Mouse (Mus musculus) splenic B cell, adult 2 months (primary cell): ENCODE measurements at regions not wholly inside any gene's neighbourhood (a gene's known extent, or its start where the extent isn't known, plus 50 kb on each side); places are given as distances from the start of the nearest gene placed in this dataset.

Experiments
- DNase-seq: peaks from one replicate; pipeline ENCODE4 v3.0.0-alpha.2; 2011; ENCODE audit warnings: low read depth, low spot score
- H3K27me3 ChIP-seq: 2 replicates; pipeline ENCODE4 v1.6.1; 2012; ENCODE audit warnings: mild to moderate bottlenecking, low read length, moderate library complexity, mixed read lengths; ENCODE audit not compliant: control insufficient read depth, poor library complexity, insufficient read depth, severe bottlenecking
- H3K36me3 ChIP-seq: 2 replicates; pipeline ENCODE4 v1.6.1; 2012; ENCODE audit warnings: mild to moderate bottlenecking, low read length, moderate library complexity, mixed read lengths; ENCODE audit not compliant: control insufficient read depth, poor library complexity, insufficient read depth, severe bottlenecking

DNA sequence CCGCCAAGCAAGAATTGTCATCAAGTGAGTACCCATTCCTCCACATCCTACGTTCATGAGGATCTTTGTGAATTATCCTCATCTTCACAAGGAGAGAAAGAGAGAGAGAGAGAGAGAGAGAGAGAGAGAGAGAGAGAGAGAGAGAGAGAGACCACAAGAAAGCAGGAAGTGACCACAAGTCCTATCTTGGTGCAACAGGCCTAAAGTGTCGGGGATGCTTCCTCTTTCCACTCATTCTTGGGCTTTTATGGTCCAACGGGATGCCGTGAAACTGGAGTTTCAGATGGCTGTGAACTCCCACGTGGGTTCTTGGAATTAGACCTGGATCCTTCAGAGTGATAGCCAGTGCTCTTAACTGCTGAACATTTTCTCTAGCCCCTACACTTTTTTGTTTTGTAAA, 53.1 kb upstream of the Rai14 start:
- no peaks in the 10 kb centered on the region for H3K36me3 ChIP-seq
- no peaks in the 10 kb centered on the region for H3K27me3 ChIP-seq
- DNase-seq = no peak

DNA sequence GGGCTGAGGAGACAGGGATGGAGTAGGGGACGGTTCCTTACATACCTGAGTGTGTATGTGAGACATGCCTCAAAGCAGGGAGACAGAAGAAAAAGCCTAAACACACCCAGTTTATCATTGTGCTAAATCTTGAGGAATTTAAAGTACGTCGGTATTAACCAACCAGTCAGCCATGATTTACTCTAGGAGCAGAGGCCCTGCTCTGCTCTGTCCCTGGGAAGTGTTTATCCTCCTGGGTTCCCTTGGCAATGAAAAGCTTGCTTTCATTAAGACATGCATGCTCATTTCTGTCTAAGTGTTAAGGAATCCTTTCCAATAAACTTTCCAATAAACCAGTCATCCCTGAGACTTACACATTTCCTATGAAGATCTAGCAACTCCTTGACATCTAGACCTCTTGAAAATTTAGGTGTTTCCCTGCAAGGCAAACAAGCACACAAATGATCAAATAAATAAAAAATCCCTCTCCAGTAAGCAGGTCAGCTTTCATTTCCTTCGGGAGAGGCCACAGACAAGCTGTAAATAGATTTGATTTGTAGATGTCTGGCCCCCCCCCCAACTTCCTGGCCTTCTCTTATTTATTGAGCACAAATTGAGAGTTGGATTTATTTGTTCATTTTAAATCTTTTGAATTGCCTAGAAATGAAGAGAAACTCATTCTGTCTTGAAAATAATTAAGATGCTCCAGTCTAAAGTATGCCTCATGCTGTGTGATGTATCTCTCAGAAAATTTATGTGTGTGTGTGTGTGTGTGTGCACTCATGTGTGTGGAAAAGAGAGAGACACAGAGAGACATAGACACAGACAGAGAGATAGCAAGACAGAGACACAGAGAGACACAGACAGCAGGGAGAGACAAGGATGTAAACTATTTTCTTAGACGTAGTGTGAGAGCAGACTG, 56.2 kb upstream of the Rai14 start:
- H3K36me3 ChIP-seq = no peaks in the 10 kb centered on the region
- no peak for DNase-seq

DNA sequence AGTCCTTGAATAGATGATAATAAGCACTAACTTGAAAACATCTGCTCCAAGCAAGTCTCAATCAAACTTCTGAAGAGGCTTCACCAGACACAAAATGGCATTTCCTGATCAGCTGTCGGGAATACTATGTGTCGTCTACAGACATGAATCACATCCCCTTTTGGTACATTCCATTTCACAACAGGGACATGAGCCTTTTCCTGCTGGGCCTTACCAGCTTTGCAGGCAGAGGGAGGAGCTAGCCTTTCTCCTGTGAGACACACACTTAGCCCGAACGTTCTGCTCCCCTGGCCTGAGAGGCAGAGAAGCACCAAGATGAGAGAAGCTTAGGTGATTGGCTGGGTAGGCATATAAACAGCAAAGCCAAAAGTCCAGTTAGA, 56.9 kb upstream of the Rai14 start:
- no peaks in the 10 kb centered on the region for H3K36me3 ChIP-seq
- no peaks in the 10 kb centered on the region for H3K27me3 ChIP-seq
- no peak for DNase-seq

More for the DNA sequence above, 56.2 kb upstream of the Rai14 start:
- no peaks in the 10 kb centered on the region for H3K27me3 ChIP-seq

DNA sequence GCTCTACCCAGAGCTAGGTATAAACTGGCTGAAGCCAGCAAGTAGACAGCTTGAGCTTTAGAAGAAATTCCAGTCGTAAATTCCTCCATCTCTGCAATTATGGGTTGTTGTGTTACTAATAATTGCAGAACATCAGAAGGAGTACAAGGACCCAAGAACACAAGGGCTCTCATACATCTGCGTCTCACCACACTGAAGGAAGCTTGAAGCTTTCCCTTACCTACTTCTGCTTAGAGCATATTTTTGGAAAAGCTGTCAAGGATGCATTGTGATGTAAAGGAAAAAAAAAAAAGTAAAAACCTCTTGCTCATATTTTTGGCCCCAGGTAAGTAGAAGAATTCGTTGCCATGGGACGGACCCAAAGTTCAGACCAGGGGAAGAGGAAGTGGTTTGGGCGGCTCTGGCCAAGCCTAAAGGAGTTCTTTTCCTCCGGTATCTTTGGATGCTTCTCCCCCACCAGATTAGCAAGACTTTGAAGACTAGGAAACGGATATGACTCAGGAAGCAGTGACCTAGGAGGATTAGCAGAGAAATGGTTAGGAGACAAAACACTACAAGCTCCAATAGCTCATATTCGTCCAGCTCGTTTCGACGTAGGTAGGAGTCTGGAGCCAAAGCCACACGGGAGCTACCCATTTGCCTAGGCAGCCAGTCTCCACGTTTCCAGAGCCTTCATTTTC, 65.7 kb upstream of the Rai14 start:
- DNase-seq = no peak
- H3K27me3 ChIP-seq = no peaks in the 10 kb centered on the region
- H3K36me3 ChIP-seq = no peaks in the 10 kb centered on the region

DNA sequence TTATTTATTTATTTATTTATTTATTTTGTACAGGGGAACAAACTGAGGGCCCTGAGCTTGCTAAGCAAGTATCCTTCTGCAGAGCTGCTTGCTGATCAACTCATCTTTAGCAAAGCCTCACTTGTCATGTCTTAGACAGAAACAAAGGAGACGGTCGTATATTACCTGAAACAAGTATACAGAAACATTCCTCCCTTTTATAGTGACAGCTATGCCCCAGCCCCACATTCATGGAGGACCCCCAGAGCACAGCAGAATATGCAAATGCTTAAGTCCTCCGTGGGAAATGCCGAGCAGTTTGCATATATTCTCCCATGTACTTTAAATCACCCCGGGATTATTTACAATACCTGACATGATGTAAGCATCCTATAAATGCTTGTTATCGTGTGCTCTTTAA, 74.9 kb upstream of the Rai14 start:
- no peak for DNase-seq
- Histone ChIP-seq H3K27me3 (no peaks in the 10 kb centered on the region), H3K36me3 (no peaks in the 10 kb centered on the region)

DNA sequence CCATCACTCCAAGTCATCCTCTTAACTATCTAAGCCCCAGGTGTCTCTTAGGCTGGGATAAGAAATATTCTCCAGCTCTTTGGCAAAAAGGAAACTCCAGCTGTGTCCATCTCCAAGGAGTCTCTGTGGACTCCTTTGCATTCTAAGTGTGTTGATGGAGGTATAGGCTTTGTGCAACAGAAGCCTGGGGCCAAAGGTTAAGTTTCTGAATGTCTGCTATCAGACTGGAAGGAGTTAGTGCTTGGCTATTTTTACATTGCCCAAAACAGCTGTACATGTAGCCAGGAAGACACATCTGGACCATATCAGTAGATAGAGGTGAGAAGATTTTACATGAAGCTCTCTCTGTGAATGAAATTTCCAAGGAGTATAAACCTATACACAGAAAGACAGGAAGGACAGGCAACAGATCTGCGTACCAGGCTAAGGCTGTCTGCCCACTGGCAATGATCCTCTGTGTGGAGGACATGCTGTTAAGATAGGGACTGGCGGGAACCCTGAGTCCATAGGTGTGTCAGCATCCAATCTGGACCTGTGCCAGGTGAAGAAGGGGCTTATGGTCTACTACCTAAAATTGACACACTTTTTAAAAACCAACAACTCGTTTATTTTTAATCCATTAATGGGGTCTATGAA, 76.6 kb upstream of the Rai14 start:
- Histone ChIP-seq H3K27me3 (no peaks in the 10 kb centered on the region), H3K36me3 (no peaks in the 10 kb centered on the region)
- DNase-seq = no peak

DNA sequence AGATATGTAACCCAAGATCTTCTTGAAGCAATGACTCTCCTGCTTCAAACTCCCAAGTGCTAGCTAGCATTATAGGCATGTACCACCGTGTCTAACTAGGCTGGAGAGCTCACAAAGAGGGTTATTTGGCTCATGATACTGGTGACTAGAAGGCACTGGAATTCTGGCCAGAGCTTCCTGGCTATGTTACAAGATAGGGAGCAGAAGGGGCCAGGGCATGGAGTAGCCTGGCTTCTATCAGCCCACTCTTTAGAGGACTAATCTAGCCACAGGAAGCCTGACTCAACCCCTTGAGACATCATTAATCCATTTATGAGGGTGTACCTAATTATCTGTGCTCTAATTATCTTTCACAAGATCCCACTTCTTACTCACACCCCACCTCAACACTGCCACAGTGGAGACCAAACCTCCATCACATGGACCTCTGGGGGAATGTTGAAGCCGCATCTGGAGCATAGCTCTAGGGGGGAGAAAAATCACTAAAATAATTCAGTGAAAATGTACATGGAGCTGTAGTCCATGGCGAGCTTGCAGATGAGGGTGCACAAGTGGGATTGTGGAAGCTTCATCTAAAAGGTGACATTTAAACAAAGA, 77.2 kb upstream of the Rai14 start:
- no peaks in the 10 kb centered on the region for H3K27me3 ChIP-seq
- H3K36me3 ChIP-seq = no peaks in the 10 kb centered on the region
- no peak for DNase-seq

DNA sequence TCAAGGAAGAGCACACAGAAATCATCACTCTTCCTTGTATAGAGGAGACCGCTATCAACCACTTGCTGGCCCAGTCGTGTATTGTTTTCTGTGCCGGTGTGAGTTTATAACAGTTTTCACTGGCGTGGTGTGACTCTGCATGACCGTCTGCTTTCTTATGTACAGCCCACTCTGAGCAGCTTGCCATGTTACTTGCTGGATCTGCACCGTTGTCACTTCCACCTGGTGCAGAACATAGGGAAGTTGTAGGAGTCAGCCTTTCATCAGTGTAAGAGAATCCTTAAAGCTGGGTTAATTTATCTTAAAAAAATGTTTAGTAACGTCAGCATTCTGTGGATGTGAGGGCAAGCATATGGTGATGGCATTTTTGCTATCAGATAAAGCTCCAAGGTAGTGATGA, 77.7 kb upstream of the Rai14 start:
- Histone ChIP-seq H3K27me3 (no peaks in the 10 kb centered on the region), H3K36me3 (no peaks in the 10 kb centered on the region)
- no peak for DNase-seq

DNA sequence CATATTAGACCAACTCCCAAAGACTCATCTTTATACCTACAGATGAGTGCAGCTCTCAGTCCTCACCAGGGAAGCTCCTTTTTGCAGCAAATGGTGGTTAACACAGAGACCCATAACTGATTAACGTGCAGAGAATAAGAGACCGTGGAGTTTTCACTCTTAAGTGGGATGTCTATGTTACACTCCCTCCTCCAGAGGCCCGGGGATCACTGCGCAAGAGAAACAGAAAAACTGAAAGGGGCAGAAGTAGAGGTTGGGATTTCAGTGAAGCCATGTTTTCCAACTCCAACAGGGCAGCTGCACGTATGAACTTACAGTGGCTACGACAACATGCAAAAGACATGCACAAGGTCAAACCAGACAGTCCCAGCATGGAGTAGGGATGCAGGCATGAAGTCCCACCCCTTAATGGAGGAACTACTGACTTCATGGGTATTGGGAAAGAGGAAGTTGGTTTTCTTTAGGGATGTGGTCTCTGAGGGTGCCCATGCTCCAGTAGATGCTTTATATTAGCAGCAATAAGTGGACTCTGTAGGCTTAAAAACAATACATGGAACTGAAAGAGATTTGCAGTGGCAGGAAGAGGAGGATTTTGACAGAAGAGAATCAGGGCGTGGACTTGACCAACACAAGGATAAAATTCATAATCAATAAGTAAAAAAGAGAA, 80.8 kb upstream of the Rai14 start:
- no peaks in the 10 kb centered on the region for H3K27me3 ChIP-seq
- DNase-seq = no peak
- H3K36me3 ChIP-seq = no peaks in the 10 kb centered on the region

DNA sequence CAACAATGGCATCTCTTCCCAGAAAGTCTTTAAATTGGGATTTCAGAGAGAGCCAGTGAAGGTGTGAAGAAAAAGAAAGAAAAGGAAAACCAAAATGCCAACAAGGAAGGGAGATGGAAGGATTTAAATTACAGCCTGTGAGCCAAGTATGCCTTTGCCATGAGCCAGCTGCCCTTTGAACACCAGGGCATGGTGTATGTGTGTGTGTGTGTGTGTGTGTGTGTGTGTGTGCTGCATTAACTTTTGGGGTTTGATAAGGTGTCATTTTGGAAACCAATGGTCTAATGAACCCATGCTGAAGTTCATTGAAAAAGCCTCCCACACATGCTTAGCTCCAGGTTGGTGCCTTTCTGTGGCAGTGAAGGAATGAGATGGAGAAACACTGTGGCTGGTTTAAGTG, 85.2 kb upstream of the Rai14 start:
- DNase-seq = no peak

DNA sequence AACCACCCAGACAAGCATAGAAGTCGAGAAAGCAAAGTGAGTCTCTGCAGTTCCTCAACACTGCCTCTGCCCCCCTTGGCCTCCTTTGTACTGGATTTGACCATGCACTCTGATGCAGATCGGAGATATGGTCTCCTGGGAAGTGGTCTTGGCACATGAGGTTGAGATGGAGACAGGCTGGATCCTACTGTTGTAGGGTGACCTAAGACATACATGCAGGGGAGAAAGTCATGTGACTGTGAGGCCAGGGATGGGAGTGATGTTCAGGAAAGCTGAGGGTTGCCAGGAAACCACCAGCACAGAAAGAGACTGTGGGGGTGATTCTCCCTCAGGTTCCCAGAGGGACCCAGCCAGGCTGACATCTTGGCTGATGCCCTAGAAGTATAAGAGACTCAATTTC, 99.8 kb upstream of the Rai14 start:
- H3K36me3 ChIP-seq = no peaks in the 10 kb centered on the region
- no peaks in the 10 kb centered on the region for H3K27me3 ChIP-seq
- no peak for DNase-seq

More for the DNA sequence above, 85.2 kb upstream of the Rai14 start:
- no peaks in the 10 kb centered on the region for H3K36me3 ChIP-seq
- no peaks in the 10 kb centered on the region for H3K27me3 ChIP-seq

DNA sequence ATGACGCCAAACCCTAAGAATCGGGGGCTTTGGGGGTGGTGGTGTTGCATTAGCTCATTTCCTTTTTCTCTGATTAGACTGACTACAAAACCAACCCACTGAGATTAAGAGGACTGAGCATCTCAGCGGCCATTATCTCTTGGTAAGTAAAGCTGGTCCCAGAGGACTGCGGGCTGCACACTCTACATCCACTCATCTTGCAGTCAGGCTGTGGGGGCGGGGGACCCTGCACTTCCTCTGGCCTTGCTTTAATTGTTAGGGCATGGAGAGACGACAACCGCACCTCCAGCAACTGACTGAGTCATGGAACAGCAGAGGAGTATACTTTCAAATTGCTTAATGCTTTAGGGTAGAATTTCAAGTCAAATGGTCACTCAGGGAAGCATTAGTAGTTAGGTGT, 100.3 kb upstream of the Rai14 start:
- Histone ChIP-seq H3K36me3 (no peaks in the 10 kb centered on the region), H3K27me3 (no peaks in the 10 kb centered on the region)
- no peak for DNase-seq

DNA sequence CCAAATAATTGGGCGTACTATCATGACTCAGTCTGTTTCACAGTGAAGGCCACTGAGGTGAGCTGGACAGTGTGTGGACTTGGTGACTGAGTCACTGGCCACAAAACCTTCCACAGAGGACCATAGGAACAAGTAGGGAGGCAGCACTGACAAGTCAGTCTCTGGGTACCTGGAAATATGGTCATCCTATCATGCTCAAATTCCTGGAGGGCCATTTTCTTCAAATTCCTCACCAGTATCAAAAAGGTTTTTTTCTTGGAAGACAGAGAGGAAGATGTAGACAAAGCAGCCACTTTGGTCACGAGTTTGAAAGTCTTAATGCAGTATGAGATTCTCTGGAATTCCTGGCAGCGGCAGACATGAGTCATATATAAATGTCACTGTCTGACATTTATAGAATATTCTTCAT, 101.8 kb upstream of the Rai14 start:
- no peak for DNase-seq
- H3K36me3 ChIP-seq = no peaks in the 10 kb centered on the region

DNA sequence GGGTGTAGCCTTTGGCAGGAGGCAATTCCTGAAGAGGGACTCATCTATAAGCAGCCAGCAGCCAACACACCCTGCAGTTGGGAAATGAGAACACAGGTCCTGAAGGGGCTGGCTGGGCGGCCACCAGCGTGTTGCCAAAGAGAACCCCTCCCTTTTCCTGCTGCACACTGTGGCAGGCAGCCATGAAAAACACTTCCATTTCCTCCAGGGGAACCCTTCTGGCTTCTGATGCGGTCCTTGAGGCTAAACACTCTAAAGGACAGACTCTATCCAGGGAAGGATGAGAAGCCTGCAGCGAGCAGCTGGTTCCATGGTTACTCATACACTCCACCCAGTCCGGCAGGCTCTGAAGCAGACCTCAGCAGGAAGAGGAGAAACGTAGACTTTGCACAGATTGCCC, 103.8 kb upstream of the Rai14 start:
- no peaks in the 10 kb centered on the region for H3K36me3 ChIP-seq
- H3K27me3 ChIP-seq = no peaks in the 10 kb centered on the region; the same call in 1 of the 2 replicates
- DNase-seq = no peak

More for the DNA sequence above, 101.8 kb upstream of the Rai14 start:
- no peaks in the 10 kb centered on the region for H3K27me3 ChIP-seq
